Mouse (Mus musculus): ENCODE data around the gene Arid4b.

DNA sequence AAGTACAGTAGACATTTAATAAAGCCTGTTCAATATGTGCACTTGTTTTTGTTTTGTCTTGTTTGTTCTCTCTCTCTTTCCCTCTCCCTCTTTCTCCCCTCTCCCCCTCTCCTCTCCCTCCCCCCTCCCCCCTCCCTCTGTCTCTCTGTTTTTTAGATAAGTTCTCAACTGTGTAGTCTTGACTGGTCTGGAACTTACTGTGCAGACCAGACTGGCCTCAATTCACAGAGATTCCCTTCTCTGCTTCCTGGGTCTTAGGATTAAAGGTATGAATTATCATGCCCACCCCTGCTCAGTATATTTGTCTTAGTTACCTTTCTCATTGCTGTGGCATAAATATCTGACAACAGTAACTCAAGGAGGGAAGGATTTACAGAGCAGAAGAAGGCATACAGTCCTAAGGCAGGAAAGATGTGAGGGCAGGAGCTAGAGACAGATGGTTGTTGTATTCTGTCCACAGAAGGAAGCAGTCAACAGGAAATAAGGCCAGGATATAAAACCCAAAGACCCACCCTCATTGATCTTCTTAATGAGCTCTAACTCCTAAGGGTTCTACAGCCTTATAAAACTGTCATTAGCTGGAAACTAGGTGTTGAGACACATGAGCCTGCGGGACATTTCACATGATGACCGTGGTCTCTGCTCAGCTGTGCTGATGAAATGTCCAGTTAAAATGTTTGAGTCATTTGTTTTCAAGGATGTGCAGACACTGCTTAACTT, 47.3 kb downstream of the Arid4b start:
- TF ChIP-seq POLR2A (IDR thresholded peaks at IDR 0.05; ENCODE audit: insufficient read length, low read depth): no peak
- no peak for TF ChIP-seq E2F4 (IDR thresholded peaks at IDR 0.05; ENCODE audit: insufficient read depth)
- no peak for TF ChIP-seq MAX (IDR thresholded peaks at IDR 0.05; ENCODE audit: low read depth)
- TF ChIP-seq REST (IDR thresholded peaks at IDR 0.05; ENCODE audit: insufficient read depth, insufficient read length): no peak
- TF ChIP-seq USF1 (IDR thresholded peaks at IDR 0.05; ENCODE audit: low read depth): no peak
- no peak for TF ChIP-seq CEBPB (IDR thresholded peaks at IDR 0.05; ENCODE audit: insufficient read depth, poor library complexity, severe bottlenecking)
- TF ChIP-seq MYOG (IDR thresholded peaks at IDR 0.05; ENCODE audit: control insufficient read depth in 1 of 3, insufficient read depth in 1 of 3, insufficient read length in 2 of 3, low read depth in 2 of 3): no peak
- no peak for TF ChIP-seq TCF3 (IDR thresholded peaks at IDR 0.05; ENCODE audit: insufficient read length, low read depth)
- no peak for TF ChIP-seq MYOD1 (IDR thresholded peaks at IDR 0.05; ENCODE audit: control insufficient read depth in 1 of 3, insufficient read length in 2 of 3, low read depth in 2 of 3)
- TF ChIP-seq TCF12 (IDR thresholded peaks at IDR 0.05; ENCODE audit: insufficient read depth, poor library complexity, severe bottlenecking): no peak

Data from myocyte (in vitro differentiated cells).